ENCODE assay signal across 8 mouse cellular contexts in the genomic region with DNA sequence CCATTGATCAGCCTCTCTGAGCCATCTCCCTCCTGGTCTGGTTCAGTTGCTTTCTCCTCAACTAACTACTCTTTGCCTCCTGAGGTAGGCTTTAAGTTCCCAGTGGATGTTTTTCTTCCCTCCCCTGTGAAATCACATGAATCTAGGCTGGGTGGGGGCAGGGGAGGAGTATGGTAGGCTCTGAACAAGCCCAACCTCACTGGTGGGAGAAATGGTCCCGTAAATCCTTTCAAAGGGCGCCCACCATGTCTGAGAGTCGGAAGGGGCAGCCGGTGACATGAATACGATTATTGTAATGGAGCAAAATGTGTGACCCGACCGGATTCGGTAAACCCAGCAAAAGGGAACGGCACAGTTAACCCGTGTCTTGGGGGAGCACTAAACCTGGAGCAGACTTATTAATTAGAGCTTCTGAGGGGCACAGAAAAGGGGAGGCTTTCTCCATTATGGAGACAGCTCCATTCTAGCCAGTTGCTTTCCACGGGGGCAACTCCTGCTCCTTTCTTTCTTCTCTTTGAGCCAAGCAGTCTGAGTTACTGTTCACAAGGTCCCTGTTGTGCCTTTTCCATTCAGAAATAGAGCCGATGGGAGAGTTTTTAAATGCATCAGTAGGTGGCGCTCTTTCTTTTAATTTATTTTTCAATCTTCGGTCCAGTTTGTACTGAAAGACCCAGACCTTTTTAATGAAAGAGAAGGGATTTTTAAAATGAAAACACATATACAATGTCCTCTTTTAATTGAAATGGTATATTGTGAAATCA.
DNase-seq lines count a peak whose midpoint lies in the region; ATAC-seq lines count a peak whose summit lies in the region.

No protein-coding gene starts in this region.

- H3K27me3 ChIP-seq in kidney, embryonic 15.5 days: 0 out of 2 replicates have a peak, but pooled peaks cover 5% of the 10 kb centered on the region
- no peaks in the 10 kb centered on the region for H3K27me3 ChIP-seq in stomach, embryonic 15.5 days (replicated peaks)

- no peak overlapping the region for H3K27ac ChIP-seq in kidney, embryonic 15.5 days
- H3K27ac ChIP-seq in stomach, embryonic 15.5 days: no peak overlapping the region

- peak overlapping the region; percentile 53 for H3K4me2 ChIP-seq in kidney, embryonic 15.5 days
- H3K4me2 ChIP-seq in stomach, embryonic 15.5 days: peak overlapping the region; percentile 33; the same call in 1 of the 2 replicates

- 33% methylated on average over 14 of the region's 14 CpGs for WGBS in kidney, embryonic 15.5 days
- WGBS in stomach, embryonic 15.5 days: 57% methylated on average over 14 of the region's 14 CpGs

- H3K4me1 ChIP-seq in kidney, embryonic 15.5 days: peaks cover 8% of the 10 kb centered on the region
- no peaks in the 10 kb centered on the region for H3K4me1 ChIP-seq in stomach, embryonic 15.5 days

- no peak overlapping the region for H3K9ac ChIP-seq in kidney, embryonic 15.5 days
- no peak overlapping the region for H3K9ac ChIP-seq in stomach, embryonic 15.5 days

- DNase-seq in cerebellum, adult 9-11 months: no peak
- peak; percentile 39 for DNase-seq in brain, embryonic 18.5 days (ENCODE audit: low read depth, low spot score)
- DNase-seq in forelimb bud, embryonic 11.5 days (ENCODE audit: low read depth, low spot score): peak; percentile 68
- DNase-seq in lung, postnatal 10 days: peak; percentile 58
- no peak for DNase-seq in urinary bladder, postnatal 10 days (ENCODE audit: low spot score)

- no peaks in the 10 kb centered on the region for H3K9me3 ChIP-seq in kidney, embryonic 15.5 days (replicated peaks)
- no peaks in the 10 kb centered on the region for H3K9me3 ChIP-seq in stomach, embryonic 15.5 days

- peak overlapping the region; percentile 24 for H3K4me3 ChIP-seq in kidney, embryonic 15.5 days (replicated peaks)
- H3K4me3 ChIP-seq in stomach, embryonic 15.5 days (replicated peaks): no peak overlapping the region

- no peaks in the 10 kb centered on the region for H3K36me3 ChIP-seq in kidney, embryonic 15.5 days
- no peaks in the 10 kb centered on the region for H3K36me3 ChIP-seq in stomach, embryonic 15.5 days

- ATAC-seq in cerebellum, adult (ENCODE audit: insufficient number of reproducible peaks, low FRiP score, low TSS enrichment): peak; percentile 46; the same call in 1 of the 2 replicates
- ATAC-seq in kidney, embryonic 15.5 days (replicated peaks; ENCODE audit: low FRiP score): peak; percentile 52
- ATAC-seq in stomach, embryonic 15.5 days (ENCODE audit: insufficient read depth, low FRiP score, low read depth): no peak

Comparison
In these comparisons a context has a peak if more than half of its experiments do, and no peak if none do; other contexts are left out.
1. DNase-seq: peak in brain, embryonic 18.5 days (single experiment), forelimb bud, embryonic 11.5 days (single experiment) and lung, postnatal 10 days (single experiment); none in cerebellum, adult 9-11 months (single experiment) and urinary bladder, postnatal 10 days (single experiment).